Mouse (Mus musculus): Measurements from ENCODE around the gene Ahcyl2. TPM values are rescaled to one million over a fixed set of nuclear protein-coding genes. Genes with fewer than 3 reads are reported as not detected.

Gene Ahcyl2
- polyA plus RNA-seq, 1 experiment from 2014 or later, result 18.0 TPM

DNA sequence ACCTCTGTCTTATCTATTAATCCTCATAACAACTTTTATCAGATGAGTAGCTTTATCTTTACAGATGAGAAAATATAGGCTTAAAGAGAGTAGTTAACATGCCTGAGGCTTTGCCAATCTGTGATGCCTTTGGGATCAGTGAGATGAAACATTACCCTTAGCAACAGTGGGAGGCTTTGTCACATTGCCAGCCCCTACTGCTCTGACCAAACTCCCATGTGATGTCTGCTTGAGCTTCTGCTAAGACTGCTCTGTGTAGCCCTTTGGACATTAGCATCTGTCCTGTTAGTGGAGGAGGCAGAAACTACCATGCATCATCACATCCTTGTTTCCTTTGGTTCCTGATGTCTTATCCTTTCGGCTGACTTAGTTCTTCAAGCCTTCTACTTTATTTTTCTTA, 7.8 kb downstream of the Ahcyl2 start:
- no peak overlapping the region for H3K27ac ChIP-seq (replicated peaks)
- H3K4me1 ChIP-seq, result no peaks in the 10 kb centered on the region
- H3K36me3 ChIP-seq, result no peaks in the 10 kb centered on the region
- H3K27me3 ChIP-seq, result no peaks in the 10 kb centered on the region
- no peak overlapping the region for H3K4me2 ChIP-seq (replicated peaks)
- no peak overlapping the region for H3K4me3 ChIP-seq
- 93% methylated on average over 1 of the region's 1 CpGs for WGBS
- no peaks in the 10 kb centered on the region for H3K9me3 ChIP-seq
- ATAC-seq (ENCODE audit: low FRiP score, low read depth), result no peak
- H3K9ac ChIP-seq (replicated peaks), result no peak overlapping the region

DNA sequence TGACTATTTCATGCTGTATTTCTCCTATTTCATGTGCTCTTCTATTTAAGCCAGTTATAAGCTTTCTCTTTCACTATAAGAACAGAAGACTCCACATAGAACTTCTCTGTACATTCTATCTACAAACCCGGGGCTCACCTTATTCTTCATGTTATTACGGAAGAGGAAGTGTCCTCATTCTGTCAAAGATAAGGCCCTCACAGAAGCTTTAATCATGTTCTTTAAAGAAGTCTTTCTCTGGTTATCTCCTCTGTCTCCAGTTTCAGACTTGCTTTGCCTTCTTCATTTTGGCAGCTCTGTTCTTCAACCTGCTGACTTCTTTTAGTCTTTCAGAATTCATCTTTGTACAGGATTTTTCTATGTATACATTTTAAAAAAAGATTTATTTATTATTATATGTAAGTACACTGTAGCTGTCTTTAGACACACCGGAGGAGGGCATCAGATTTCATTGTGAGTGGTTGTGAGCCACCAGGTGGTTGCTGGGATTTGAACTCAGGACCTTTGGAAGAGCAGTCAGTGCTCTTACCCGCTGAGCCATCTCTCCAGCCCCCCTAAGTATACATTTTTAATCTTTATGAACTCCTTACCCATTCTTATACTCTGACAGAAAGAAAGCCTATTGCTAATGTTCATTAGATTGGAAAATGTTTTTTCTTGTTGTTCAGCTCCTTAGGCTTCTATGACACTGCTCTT, 8.9 kb downstream of the Ahcyl2 start:
- no peaks in the 10 kb centered on the region for H3K27me3 ChIP-seq
- H3K9ac ChIP-seq (replicated peaks), result no peak overlapping the region
- no peaks in the 10 kb centered on the region for H3K36me3 ChIP-seq
- no peak overlapping the region for H3K27ac ChIP-seq (replicated peaks)
- no peak for ATAC-seq (ENCODE audit: low FRiP score, low read depth)
- no peak overlapping the region for H3K4me3 ChIP-seq
- 87% methylated on average over 4 of the region's 4 CpGs for WGBS
- H3K9me3 ChIP-seq, result no peaks in the 10 kb centered on the region
- no peaks in the 10 kb centered on the region for H3K4me1 ChIP-seq
- no peak overlapping the region for H3K4me2 ChIP-seq (replicated peaks)

- H3K4me2 ChIP-seq (replicated peaks), result no peak overlapping the region
- H3K9me3 ChIP-seq, result no peaks in the 10 kb centered on the region
- 69% methylated on average over 3 of the region's 3 CpGs for WGBS
- H3K4me3 ChIP-seq, result no peak overlapping the region
- no peaks in the 10 kb centered on the region for H3K4me1 ChIP-seq
- H3K27me3 ChIP-seq, result no peaks in the 10 kb centered on the region
- no peak overlapping the region for H3K9ac ChIP-seq (replicated peaks)
- H3K36me3 ChIP-seq, result no peaks in the 10 kb centered on the region
- no peak for ATAC-seq (ENCODE audit: low FRiP score, low read depth)
- no peak overlapping the region for H3K27ac ChIP-seq (replicated peaks)
Observed at GRCm38 (mm10) chr6:29777238-29777555, 9.4 kb downstream of the Ahcyl2 start.

- H3K9ac ChIP-seq (replicated peaks), result no peak overlapping the region
- ATAC-seq (ENCODE audit: low FRiP score, low read depth), result no peak
- H3K27me3 ChIP-seq, result no peaks in the 10 kb centered on the region
- H3K9me3 ChIP-seq, result no peaks in the 10 kb centered on the region
- H3K4me1 ChIP-seq, result no peaks in the 10 kb centered on the region
- no peak overlapping the region for H3K4me3 ChIP-seq
- H3K27ac ChIP-seq (replicated peaks), result no peak overlapping the region
- no peaks in the 10 kb centered on the region for H3K36me3 ChIP-seq
- no peak overlapping the region for H3K4me2 ChIP-seq (replicated peaks)
Observed at GRCm38 (mm10) chr6:29780082-29780481, 12.3 kb downstream of the Ahcyl2 start.

DNA sequence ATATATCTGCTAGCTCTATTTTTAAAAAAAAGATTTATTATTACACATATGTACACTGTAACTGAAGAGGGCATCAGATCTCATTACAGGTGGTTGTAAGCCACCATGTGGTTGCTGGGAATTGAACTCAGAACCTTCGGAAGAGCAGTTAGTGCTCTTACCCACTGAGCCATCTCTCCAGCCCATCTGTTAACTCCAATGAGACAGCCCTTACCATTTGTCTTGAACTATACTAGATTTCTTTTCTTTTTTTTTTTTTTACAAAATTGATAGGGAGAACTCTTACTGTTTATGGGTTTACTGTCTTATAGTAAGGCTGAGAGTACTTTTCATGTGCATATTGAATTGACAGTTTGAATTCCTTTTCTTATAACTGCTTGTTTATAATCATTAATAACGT, 12.8 kb downstream of the Ahcyl2 start:
- WGBS, result 98% methylated on average over 2 of the region's 2 CpGs
- Histone ChIP-seq H3K4me1 (no peaks in the 10 kb centered on the region), H3K27me3 (no peaks in the 10 kb centered on the region), H3K27ac (replicated peaks) (no peak overlapping the region), H3K36me3 (no peaks in the 10 kb centered on the region), H3K4me2 (replicated peaks) (no peak overlapping the region), H3K9ac (replicated peaks) (no peak overlapping the region), H3K9me3 (no peaks in the 10 kb centered on the region), H3K4me3 (no peak overlapping the region)
- no peak for ATAC-seq (ENCODE audit: low FRiP score, low read depth)

- Histone ChIP-seq H3K27ac (replicated peaks) (no peak overlapping the region), H3K4me1 (no peaks in the 10 kb centered on the region), H3K36me3 (no peaks in the 10 kb centered on the region), H3K9ac (replicated peaks) (no peak overlapping the region), H3K4me2 (replicated peaks) (no peak overlapping the region), H3K27me3 (no peaks in the 10 kb centered on the region), H3K4me3 (no peak overlapping the region), H3K9me3 (no peaks in the 10 kb centered on the region)
- ATAC-seq (ENCODE audit: low FRiP score, low read depth), result no peak
- 80% methylated on average over 1 of the region's 1 CpGs for WGBS
Observed at GRCm38 (mm10) chr6:29782239-29782638, 14.4 kb downstream of the Ahcyl2 start.

GRCm38 (mm10) chr6:29783960-29784359, 16.1 kb downstream of the Ahcyl2 start:
- no peaks in the 10 kb centered on the region for H3K27me3 ChIP-seq
- no peak overlapping the region for H3K9ac ChIP-seq (replicated peaks)
- peaks cover 4% of the 10 kb centered on the region for H3K4me1 ChIP-seq
- no peak overlapping the region for H3K4me3 ChIP-seq
- H3K27ac ChIP-seq (replicated peaks), result no peak overlapping the region
- no peak for ATAC-seq (ENCODE audit: low FRiP score, low read depth)
- no peaks in the 10 kb centered on the region for H3K9me3 ChIP-seq
- no peak overlapping the region for H3K4me2 ChIP-seq (replicated peaks)
- H3K36me3 ChIP-seq, result no peaks in the 10 kb centered on the region
- WGBS, result 94% methylated on average over 6 of the region's 6 CpGs

DNA sequence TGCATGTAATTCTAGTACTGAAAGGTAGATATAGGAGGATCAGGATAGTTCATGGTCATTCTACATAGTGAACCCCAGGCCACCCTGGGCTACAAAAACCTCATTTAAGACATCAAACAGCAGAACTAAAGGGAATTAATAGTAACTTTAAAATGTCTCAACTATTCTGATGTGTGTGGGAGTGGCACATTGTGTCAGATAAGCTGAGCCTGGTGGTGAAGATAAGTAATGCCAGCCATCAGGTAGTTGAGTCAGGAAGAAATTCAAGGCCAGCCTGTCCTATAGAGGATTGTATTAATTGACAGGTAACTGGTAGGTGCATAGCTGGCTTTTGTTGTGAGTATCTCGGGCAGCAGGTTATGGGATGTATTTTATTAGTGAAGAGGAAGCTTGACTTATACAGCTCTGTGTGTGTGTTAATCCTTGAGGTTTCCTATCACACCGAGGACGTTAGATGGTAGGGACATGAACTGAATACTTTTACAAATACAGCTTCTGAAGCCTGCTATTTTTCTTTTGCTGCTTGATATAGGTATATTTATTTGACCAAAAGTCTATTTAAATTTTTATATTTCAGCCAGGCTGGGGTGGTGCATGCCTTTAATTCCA, 16.7 kb downstream of the Ahcyl2 start:
- Histone ChIP-seq H3K36me3 (no peaks in the 10 kb centered on the region), H3K9ac (replicated peaks) (no peak overlapping the region), H3K9me3 (no peaks in the 10 kb centered on the region), H3K27ac (replicated peaks) (no peak overlapping the region), H3K4me1 (peaks cover 6% of the 10 kb centered on the region), H3K4me2 (replicated peaks) (no peak overlapping the region), H3K4me3 (no peak overlapping the region), H3K27me3 (no peaks in the 10 kb centered on the region)
- no peak for ATAC-seq (ENCODE audit: low FRiP score, low read depth)
- WGBS, result 91% methylated on average over 3 of the region's 3 CpGs

DNA sequence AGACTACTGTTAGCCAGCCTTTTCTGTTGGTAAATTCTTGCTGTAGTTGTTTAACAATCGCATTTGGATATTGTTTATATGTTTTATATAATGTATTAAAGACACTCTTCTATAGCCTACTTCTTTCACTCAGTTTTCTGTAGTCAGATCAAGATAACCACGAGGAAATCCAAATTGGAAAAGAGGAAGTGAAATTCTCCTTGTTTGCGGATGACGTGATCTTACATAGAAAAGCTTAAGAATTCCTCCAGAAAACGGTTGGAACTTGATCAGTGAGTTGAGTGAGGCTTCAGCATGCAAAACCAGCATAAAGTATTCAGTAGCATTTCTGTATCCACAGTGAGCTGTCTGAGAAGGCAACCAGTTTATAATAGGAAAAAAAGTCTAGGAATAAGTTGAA, 17.9 kb downstream of the Ahcyl2 start:
- Histone ChIP-seq H3K9ac (replicated peaks) (no peak overlapping the region), H3K36me3 (no peaks in the 10 kb centered on the region), H3K4me2 (replicated peaks) (no peak overlapping the region), H3K27me3 (no peaks in the 10 kb centered on the region), H3K9me3 (no peaks in the 10 kb centered on the region), H3K4me3 (no peak overlapping the region), H3K4me1 (peaks cover 6% of the 10 kb centered on the region), H3K27ac (replicated peaks) (no peak overlapping the region)
- no peak for ATAC-seq (ENCODE audit: low FRiP score, low read depth)
- 91% methylated on average over 5 of the region's 5 CpGs for WGBS

- Histone ChIP-seq H3K4me3 (no peak overlapping the region), H3K27ac (replicated peaks) (no peak overlapping the region), H3K9me3 (no peaks in the 10 kb centered on the region), H3K27me3 (no peaks in the 10 kb centered on the region), H3K36me3 (no peaks in the 10 kb centered on the region), H3K9ac (replicated peaks) (no peak overlapping the region), H3K4me1 (peaks cover 6% of the 10 kb centered on the region), H3K4me2 (replicated peaks) (no peak overlapping the region)
- 11% methylated on average over 3 of the region's 3 CpGs for WGBS
- ATAC-seq (ENCODE audit: low FRiP score, low read depth), result no peak
Observed at GRCm38 (mm10) chr6:29788779-29789350, 21.1 kb downstream of the Ahcyl2 start.

GRCm38 (mm10) chr6:29790014-29790698, 22.3 kb downstream of the Ahcyl2 start:
- H3K4me3 ChIP-seq, result no peak overlapping the region
- no peak for ATAC-seq (ENCODE audit: low FRiP score, low read depth)
- peaks cover 6% of the 10 kb centered on the region for H3K4me1 ChIP-seq
- H3K36me3 ChIP-seq, result no peaks in the 10 kb centered on the region
- no peak overlapping the region for H3K27ac ChIP-seq (replicated peaks)
- H3K4me2 ChIP-seq (replicated peaks), result no peak overlapping the region
- WGBS, result 86% methylated on average over 3 of the region's 3 CpGs
- no peaks in the 10 kb centered on the region for H3K9me3 ChIP-seq
- H3K9ac ChIP-seq (replicated peaks), result no peak overlapping the region
- H3K27me3 ChIP-seq, result no peaks in the 10 kb centered on the region

- Histone ChIP-seq H3K4me3 (no peak overlapping the region), H3K36me3 (no peaks in the 10 kb centered on the region), H3K4me2 (replicated peaks) (no peak overlapping the region), H3K27me3 (no peaks in the 10 kb centered on the region), H3K9me3 (no peaks in the 10 kb centered on the region), H3K27ac (replicated peaks) (no peak overlapping the region), H3K9ac (replicated peaks) (no peak overlapping the region), H3K4me1 (peaks cover 6% of the 10 kb centered on the region)
- no peak for ATAC-seq (ENCODE audit: low FRiP score, low read depth)
- WGBS, result 83% methylated on average over 1 of the region's 1 CpGs
Observed at GRCm38 (mm10) chr6:29793520-29793919, 25.7 kb downstream of the Ahcyl2 start.

Data from midbrain, embryonic 12.5 days (tissue).